Mouse (Mus musculus) layer of hippocampus, adult 9-11 months (tissue): ENCODE data around the gene Klf12.

Source experiments
- DNase-seq: peaks from one replicate; pipeline ENCODE4 v3.0.0; 2022

Klf12 gene

DNA sequence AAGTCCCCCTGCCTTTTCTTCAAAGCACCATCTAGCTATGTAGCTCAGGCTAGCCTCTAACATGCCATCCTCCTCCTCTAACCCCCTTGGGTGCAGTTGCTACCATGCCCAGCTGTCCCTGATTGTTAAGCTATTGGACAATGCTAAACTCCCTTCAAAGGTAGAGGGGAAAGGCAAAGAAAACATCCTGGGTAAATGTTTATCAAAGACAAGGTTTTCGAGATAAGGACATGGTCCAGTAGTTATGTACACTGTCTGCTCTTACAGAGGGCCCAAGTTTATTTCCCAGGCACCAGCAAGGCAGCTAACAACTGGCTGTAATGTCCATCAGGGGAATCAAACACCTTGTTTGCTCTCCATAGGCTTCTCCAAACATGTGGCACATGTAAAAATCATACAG is 53.1 kb downstream of the Klf12 start:
- no peak for DNase-seq

DNA sequence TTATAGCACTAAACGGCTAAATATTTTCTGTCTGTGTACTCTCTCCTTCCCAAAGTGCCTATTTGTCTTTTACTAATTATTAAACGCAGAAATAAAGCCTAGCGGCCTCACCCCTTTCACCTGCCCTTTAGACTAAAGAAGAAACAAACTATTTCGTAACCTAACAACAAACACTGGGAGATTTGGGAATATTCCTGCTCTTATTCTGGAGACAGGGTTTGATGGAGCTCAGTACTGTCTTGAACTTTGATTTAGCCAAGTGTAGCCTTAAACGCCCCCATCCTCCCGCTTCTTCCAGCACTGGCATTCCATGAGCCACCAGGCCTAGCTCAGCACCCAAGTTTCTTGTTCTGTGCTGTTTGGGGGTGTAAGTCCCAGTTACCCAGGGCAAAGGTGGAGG is 56.4 kb downstream of the Klf12 start:
- DNase-seq: no peak

DNA sequence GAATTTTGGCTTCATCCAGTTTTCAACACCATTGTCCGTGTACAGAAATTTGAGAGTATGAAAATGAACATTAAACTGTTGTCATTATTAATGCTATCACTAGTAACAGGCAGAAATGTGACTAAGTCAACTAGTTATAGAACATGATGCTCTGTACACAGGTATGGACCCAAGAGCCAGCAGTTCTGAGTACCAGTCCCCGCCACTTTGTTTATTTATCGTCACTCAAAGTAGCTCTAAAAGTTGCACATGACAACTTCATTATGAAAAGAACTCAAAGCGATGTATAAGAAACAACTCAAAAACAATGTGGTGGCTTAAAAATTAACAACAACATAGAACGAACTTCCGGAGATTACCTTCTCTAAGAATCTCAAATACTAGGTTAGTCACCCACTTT is 56.8 kb downstream of the Klf12 start:
- DNase-seq: no peak

DNA sequence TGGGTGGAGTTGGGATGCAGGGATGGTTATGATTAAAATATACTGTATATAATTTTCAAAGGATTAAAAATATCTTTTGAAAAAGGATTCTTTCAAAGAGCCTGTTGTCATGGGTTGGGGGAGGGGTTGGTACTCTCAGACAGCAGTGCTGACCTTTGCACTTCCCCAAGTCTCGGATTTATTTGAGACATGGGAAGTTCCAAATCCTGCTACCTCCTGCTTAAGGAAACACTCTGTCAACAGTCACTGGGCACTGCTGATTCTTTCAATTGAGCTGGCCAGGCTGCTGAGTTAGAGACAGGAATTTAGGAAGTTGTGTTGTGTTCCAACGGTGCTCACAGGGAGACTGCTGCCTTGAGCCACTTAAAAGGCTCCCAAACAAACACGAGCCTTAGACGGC is 60.3 kb downstream of the Klf12 start:
- peak; percentile 61 for DNase-seq

DNA sequence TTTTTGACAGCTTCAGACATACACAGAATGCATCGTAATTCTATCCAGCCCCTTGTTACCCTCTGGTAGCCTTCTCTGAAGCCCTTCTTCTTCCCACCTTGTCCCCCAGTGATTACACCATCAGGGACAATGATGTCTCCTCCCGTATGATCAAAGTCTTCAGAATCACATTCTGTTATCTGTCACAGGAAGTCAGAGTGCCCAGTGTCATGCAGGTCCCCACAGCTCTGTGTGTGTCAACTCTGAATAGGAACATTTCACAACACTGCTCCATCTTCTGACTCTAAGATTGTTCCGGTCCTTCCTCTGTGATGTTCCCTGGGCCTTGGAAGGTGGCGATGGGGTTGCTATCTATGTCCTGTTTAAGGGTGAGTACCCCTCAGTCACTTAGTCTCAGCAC is 62.2 kb downstream of the Klf12 start:
- DNase-seq: no peak

DNA sequence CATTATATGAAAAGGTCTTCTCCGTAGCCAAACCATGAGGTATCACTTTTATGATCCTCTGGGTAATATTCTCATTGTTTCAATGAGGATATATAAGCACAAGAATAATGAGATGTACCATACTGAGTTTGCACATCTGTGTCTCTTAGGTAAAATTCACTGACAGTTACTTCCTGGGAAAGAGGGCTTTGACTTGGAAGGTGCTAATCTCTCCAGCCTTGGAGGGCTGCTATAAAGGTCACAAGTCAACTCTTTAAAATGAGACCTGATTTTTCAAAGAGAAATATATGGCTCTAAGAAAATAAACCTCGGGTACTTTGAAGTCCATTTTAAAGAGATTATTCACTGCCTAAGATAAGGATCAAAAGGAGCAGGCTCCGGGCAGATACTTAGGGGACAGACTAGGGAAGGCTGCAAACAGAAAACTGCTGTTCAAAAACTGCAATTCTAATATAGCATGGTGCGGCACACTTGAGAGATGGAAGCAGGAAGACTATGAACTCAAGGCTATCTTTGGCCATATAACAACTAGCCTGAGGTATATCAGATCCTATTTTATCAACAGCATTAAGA is 69.2 kb downstream of the Klf12 start:
- no peak for DNase-seq

DNA sequence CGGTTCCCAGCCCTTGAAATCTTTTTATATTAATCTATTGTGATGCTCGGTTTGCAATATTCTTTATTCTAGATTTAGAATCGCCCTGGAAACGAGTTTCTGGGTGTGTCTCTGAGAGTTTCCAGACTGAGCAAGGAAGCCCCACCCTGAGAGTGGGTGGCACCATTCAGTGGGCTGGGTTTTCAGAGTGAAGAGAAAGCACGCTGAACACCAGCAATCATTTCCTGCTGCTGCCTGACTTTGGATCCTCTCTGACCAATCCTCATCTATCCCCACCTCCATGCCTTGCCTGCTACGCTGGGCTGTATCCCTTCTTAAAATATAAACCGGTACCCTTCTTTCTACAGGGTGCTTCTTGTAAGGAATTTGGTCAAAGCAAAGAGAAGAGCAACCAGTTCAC is 71.4 kb downstream of the Klf12 start:
- DNase-seq: peak; percentile 60

DNA sequence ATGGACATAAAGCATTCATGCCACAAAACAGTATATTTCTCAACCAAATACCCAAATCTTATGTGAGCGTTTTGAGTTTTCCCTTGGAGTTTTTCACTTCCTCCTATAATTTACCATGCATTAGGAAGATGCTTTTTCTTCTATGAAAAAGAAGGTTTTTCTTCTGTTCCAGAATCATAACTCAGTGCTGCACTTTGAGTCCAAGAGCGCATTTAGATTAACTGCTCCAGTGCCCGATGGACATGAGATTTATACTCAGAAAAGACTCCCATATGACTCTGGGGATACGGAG is 72.7 kb downstream of the Klf12 start:
- DNase-seq: no peak

DNA sequence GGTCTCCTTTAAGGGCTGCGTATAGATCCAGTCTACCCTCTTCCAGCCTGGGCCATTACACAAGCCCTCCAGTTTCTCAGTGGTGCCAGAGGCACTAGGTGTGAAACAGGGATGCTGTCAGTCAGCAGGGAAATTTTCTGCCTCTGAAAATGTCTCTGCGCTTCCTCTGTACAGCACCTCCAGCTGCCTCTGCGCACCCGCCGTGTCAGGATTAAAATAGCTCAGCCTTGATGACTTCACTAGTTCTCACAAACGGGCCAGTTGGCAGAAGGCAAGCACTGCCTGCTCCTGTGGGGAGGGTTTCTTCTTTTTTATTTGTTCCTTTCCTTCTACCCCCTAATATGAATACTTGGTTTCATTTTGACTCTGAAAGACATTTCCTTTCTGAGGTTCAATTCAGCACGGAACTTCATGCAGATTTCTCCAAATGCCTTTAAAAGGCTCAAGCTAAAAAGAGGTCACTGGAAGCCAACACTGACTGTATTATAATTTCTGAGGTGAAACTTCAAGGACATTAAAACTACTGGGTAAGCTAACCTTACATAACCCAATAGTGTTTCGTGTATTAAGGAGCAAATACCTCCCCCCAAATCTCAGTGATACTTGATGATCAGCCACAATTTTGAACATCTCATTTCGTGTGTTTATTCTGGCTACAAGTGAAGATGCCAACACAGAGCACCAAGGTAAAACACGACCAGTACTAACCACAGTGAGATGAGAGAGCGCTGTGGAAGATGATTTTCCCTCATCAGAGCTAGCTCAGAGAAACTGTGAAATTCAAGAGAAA is 73.2 kb downstream of the Klf12 start:
- peak; percentile 87 for DNase-seq

DNA sequence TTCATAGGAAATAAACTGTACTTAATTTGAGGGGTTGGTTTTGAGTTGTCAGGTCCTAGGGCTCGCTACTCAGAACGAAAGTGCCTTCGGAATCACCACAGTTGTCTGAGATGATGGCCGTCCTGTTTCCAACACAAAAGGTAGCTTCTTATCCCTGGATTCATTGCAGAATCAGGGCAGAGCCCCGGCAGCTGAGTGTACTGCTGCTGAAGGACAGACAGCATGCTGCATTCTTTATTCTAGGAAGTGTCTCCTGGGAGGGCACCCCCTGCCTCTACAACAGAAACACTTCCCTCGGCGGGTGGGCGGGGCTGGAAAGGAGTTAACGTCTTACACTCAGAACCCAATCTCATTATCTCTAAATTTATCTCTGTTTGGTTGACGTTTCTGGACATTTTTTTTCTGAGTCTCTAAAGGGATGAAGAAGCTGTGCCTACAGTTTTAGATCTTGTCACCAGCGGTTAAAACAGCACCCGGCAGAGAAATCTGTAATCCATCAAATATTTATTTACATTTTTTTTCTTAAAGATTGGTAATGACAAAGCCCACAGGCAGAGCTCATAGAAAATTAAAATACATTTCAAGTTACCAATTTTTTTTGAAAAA is 74.6 kb downstream of the Klf12 start:
- DNase-seq: no peak

DNA sequence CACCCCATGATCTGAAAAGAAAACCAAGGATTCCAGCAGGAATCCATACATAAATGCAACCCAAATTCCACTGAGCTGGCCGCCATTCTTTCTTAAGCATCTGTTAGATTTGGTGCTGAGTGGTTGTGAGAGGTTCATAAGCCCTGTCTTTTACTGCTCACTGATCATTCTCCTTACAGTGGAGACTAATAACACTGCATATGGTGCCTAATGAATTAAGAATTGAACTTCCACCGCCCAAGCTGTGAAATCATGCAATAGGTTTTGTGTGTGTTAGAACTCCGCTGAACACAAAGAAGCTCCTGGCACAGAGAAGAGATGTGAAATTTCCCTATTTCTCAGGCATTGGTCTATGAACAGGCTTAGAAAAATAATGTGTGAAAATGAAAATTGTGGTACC is 77.4 kb downstream of the Klf12 start:
- DNase-seq: no peak

DNA sequence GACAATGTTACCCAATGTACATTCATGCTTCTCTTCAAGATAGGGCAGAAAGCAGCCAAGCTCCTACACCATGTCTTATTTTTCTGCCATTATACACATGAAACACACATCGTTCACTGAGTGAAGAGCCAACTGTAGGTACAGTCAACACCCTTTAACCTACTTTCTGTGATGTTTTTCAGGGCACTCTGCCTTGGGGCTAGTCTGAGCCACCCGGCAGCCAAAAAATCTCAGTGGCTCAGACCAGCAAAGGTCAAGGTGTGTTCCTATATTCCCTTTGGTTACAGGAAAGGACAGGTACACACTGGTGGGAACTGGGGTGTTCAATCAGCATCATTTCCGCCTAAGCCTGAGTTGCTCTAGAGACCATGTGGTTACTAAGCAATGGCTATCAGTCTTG is 78.3 kb downstream of the Klf12 start:
- DNase-seq: no peak

DNA sequence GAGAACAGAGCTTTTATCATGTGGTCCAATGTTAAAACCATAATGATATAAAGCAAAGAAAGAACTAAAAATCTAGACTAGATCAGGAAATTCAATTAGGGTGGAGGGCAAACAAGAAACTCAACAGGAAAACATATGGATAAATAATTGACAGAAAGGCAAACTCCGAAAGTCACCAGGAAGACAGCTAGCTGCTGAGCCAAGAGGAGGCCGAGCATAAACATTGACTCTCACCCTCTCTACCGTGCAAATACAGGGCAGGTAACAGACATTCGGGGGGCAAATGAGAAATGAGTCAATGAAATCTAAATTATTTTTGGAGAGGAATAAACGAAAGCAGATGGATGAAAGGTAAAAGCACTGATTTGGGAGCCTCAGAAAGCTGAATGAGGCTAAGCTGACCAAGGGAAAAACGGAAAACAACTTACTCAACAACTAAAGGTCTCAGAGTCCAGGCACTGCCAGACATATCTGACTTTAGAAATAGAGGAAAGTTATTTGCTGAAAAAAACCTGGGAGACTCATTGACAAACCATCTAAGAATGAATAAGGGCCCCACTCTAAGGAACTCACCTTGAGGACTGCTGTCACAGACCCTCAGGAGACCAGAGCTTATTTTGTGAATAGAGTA is 84.3 kb downstream of the Klf12 start:
- DNase-seq: no peak

DNA sequence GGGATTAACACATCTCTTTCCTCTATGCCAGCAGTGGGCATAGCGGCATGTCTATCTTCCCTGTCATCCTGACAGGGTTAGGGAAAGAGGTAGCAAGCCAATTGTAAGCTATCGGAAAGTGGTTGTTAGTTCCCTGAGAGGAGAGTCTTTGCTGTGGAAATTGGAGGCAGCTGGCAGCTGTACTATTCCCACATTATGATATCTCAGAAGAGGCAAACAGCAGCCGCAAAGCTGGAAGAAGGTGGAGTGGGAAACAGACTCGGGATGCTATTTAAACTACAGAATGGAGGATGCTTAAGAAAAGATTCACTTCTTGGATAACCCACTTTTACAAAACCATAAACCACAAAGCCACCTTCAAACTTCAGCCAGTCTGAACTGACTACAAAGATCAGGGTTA is 85.8 kb downstream of the Klf12 start:
- no peak for DNase-seq

DNA sequence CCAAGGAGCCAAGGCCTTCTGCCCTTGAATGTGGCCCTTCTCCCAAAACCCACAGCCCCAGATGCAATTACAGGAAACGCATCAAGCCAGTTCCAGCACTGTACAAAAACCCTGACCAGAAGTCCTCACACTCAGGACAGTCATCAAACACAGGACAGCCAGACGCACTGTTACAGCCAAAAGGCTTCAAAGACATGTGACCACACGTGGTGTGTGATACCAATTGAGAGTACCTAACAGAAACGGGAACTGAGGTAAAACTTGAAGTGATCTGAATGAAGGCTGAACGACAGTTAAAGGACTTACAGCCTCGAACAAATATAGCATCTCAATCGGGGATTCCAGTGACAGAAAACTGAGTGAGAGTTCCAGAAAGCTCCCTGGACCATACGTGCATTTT is 87.3 kb downstream of the Klf12 start:
- DNase-seq: no peak

DNA sequence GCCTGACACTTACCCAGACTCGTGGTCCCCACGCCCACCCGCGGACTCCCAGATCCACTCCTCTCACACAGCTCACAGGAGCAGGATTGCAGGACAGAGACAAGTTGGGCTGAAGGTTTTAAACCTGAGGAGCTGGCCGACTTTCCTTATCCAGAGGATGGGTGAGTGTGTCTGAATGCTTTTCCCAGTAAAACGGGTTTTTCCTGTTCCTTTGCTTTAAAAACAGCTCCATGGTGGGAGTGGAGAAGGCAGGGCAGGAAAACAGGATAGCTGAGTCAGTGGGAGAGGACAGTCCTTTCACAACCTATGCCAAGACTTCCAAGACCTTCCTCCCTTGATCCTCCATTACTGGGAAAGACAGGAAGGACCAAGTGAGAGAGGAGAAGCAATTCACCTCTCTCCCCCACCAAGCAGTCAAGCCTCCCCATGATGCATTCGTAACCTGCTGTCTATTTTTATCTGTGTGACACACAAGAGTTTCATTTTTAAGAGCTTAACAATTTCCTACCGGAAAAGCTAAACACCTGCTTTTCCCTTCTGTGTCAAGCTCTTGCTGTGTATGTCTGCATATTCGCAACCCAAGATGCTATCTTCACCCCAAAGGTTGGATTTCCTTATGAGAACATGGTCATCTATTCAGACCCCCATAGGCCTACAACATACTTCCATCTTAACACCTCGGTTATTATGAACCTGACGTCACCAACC is 94.8 kb downstream of the Klf12 start:
- DNase-seq: no peak

DNA sequence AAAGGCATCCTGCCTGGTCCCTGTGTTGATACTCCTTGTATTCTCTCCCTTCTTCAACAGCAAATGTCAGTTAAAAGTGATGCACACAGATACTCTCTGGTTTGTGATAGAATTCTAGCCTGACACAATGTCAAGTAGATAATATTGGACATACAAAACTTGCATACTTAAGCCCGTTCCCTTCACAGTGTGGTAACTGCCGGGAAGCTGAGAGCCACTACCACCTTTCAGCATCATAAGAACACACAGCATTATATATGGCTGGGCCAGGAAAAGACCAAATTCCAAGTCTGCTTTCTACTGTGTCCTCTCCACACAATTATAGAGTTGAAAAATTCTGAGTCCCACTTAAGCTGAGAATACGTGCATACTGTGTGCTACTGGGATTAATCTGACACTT is 97.1 kb downstream of the Klf12 start:
- no peak for DNase-seq

DNA sequence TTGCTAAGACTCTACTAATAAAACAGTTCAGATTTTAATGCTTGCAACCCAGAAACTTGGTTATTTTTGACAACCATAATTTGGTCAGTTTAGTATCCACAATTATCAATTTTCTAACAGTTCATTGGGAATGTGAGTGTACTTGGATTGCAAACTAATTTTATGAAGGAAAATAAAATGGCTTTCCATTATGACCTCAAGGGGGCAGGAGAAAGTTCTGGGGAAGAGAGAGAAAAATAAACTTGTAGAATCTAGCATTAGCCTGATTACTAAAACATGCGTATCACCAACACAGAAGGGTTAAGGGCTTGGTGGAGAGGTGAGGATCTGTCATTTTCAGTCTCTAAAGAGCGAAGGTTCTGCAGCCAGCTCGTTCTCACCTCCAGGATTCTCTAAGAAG is 106.7 kb downstream of the Klf12 start:
- DNase-seq: no peak

DNA sequence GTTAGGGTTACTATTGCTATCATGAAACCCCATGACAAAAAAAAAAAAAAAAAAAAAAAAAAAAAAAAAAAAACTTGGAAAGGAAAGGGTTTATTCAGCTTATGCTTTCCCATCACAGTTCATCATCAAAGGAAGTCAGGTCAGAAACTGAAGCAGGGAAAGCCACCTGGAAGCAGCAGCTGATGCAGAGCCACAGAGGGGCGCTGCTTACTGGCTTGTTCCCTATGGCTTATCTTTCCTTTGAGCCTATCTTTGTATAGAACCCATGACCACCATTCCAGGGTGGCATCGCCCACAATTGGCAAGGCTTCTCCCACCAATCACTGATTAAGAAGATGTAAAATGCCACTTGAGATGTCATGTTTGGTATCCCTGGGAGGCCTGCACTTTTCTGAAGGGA is 119.4 kb downstream of the Klf12 start:
- DNase-seq: no peak

DNA sequence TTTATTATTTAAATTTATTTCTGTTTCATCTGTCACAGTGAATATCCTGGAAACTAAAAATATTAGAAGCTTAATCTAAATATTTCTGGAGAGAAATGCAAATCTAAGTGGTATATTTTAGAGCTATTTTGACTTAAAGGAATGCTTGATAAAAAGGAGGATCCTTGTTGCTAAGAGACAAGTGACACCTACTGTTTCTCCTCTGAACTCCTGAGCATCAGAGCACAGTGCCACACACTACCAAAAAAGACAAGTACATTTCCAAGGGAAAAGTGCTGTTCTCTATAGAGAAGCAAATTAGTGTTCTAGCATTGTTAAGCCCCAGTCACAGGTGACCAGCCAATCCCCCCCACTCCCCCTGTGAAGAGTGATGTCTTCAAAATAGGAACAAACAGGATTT is 127.8 kb downstream of the Klf12 start:
- DNase-seq: no peak

DNA sequence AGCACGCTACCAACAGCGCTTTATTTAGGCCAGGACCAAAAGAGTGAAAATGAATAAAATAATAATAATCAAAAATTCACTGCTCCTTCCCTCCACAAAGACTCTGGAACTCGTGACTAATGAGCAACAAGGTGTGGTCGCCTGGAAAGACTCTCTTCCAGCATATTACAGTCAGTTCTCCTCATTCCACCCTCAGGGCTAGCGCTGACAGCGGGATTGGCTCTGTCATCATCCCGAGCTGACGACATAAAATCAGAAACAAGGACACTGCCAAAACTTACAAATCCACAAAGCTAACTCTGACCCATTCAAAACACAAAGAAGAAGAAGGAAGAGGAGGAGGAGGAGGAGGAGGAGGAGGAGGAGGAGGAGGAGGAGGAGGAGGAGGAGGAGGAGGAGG is 136.8 kb downstream of the Klf12 start:
- DNase-seq: no peak

DNA sequence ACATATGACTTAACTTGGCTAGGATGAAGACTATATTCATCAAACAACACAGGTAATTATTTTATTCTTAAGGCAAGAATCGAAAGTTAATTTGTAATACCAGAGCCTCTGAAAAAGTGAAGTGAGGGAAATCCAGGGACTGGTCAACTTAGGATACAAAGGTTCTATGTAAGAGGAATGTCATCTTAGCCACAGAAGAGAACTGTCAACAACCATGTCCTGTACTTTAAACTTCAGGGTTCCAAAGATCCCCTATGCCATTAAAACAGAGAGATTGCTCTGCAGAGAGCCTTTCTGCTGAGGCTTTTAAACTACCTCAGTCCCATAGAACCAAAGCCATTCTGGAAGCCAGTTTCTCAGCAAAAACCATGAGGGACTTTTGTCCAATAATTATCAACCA is 144.1 kb downstream of the Klf12 start:
- no peak for DNase-seq

DNA sequence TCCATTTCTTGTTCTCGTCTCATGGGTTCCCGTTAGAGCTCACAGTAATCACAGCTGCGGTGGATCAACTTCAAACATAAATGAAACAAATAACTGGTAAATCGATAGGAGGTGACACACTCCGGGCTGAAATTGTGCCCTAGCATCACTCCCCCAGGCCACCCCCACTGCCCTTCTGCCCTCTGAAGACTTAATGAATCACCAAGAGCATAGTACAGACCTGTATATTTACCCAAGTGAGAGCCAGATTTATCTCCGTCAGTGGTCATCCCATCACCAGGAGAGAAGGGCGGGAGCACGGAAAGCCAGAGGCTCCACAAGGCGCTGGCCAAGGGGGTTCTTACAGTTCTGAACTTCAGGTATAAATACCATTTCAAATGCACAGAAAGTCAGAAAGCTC is 150.2 kb downstream of the Klf12 start:
- DNase-seq: no peak

DNA sequence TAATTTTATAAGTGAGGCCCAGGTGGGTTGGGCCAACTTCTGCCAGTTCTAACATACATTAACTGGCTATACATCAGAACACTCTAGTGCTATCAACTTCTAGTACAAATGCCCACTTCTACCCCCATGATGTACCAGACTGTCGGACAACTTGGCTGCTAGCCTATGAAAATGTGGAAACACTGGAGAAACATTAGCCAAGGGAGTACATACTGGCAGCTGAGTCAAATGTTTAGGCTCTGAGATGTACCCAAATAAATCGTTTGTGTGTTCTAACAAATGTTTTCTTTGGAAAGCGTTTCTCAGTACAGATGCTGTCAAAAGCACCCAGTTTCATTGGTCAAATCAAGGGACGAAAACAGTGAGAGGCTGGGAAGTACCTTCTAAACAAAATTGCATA is 152.0 kb downstream of the Klf12 start:
- no peak for DNase-seq
